Mouse (Mus musculus): Measurements from ENCODE around the gene Tcf7l2. TPM values are rescaled to one million over a fixed set of nuclear protein-coding genes. Genes with fewer than 3 reads are reported as not detected.

Tcf7l2 gene
- total and polyA plus RNA-seq, 2 experiments from 2014 or later = 3.0 to 38.6 TPM

- no peak for ATAC-seq (ENCODE audit: insufficient read depth, low read depth)
- 75% methylated on average over 5 of the region's 5 CpGs for WGBS
These were observed 209.8 kb downstream of the Tcf7l2 start for GRCm38 (mm10) chr19:55951397-55951796.

GRCm38 (mm10) chr19:55953207-55953606 is 211.6 kb downstream of the Tcf7l2 start:
- no peak overlapping the region for H3K27ac ChIP-seq (ENCODE audit: low read depth)
- no peaks in the 10 kb centered on the region for H3K36me3 ChIP-seq (replicated peaks; ENCODE audit: control insufficient read depth, insufficient read depth, low read length)
- no peaks in the 10 kb centered on the region for H3K27me3 ChIP-seq (ENCODE audit: control insufficient read depth, insufficient read depth, low read length)
- no peaks in the 10 kb centered on the region for H3K4me1 ChIP-seq (ENCODE audit: control insufficient read depth, insufficient read depth)
- WGBS = 41% methylated on average over 3 of the region's 3 CpGs
- TF ChIP-seq CTCF (IDR thresholded peaks at IDR 0.05; ENCODE audit: low read depth) = no peak
- no peak for TF ChIP-seq EP300 (IDR thresholded peaks at IDR 0.05; ENCODE audit: low read depth)
- ATAC-seq (ENCODE audit: insufficient read depth, low read depth) = no peak
- no peaks in the 10 kb centered on the region for H3K9me3 ChIP-seq (replicated peaks; ENCODE audit: control insufficient read depth, low read length)
- no peak overlapping the region for H3K4me2 ChIP-seq (ENCODE audit: low read depth, low read length)
- DNase-seq (ENCODE audit: low spot score) = peak; percentile 29
- H3K9ac ChIP-seq (replicated peaks; ENCODE audit: low read depth, low read length) = no peak overlapping the region
- H3K4me3 ChIP-seq (ENCODE audit: low read depth, low read length) = no peak overlapping the region

More at GRCm38 (mm10) chr19:55951397-55951796, 209.8 kb downstream of the Tcf7l2 start:
- no peak overlapping the region for H3K27ac ChIP-seq (ENCODE audit: low read depth)
- H3K9me3 ChIP-seq (replicated peaks; ENCODE audit: control insufficient read depth, low read length) = no peaks in the 10 kb centered on the region
- no peaks in the 10 kb centered on the region for H3K27me3 ChIP-seq (ENCODE audit: control insufficient read depth, insufficient read depth, low read length)
- no peaks in the 10 kb centered on the region for H3K36me3 ChIP-seq (replicated peaks; ENCODE audit: control insufficient read depth, insufficient read depth, low read length)
- H3K4me3 ChIP-seq (ENCODE audit: low read depth, low read length) = no peak overlapping the region
- no peaks in the 10 kb centered on the region for H3K4me1 ChIP-seq (ENCODE audit: control insufficient read depth, insufficient read depth)
- H3K9ac ChIP-seq (replicated peaks; ENCODE audit: low read depth, low read length) = no peak overlapping the region
- TF ChIP-seq EP300 (IDR thresholded peaks at IDR 0.05; ENCODE audit: low read depth) = no peak
- no peak for TF ChIP-seq CTCF (IDR thresholded peaks at IDR 0.05; ENCODE audit: low read depth)
- no peak overlapping the region for H3K4me2 ChIP-seq (ENCODE audit: low read depth, low read length)
- no peak for DNase-seq (ENCODE audit: low spot score)

- Histone ChIP-seq H3K9ac (replicated peaks; ENCODE audit: low read depth, low read length) (no peak overlapping the region), H3K4me3 (ENCODE audit: low read depth, low read length) (no peak overlapping the region), H3K27ac (ENCODE audit: low read depth) (no peak overlapping the region), H3K36me3 (replicated peaks; ENCODE audit: control insufficient read depth, insufficient read depth, low read length) (no peaks in the 10 kb centered on the region), H3K27me3 (ENCODE audit: control insufficient read depth, insufficient read depth, low read length) (no peaks in the 10 kb centered on the region), H3K4me1 (ENCODE audit: control insufficient read depth, insufficient read depth) (no peaks in the 10 kb centered on the region), H3K4me2 (ENCODE audit: low read depth, low read length) (no peak overlapping the region), H3K9me3 (replicated peaks; ENCODE audit: control insufficient read depth, low read length) (0 out of 2 replicates have a peak, but pooled peaks cover 6% of the 10 kb centered on the region)
- WGBS = 61% methylated on average over 3 of the region's 3 CpGs
- no peak for TF ChIP-seq EP300 (IDR thresholded peaks at IDR 0.05; ENCODE audit: low read depth)
- TF ChIP-seq CTCF (IDR thresholded peaks at IDR 0.05; ENCODE audit: low read depth) = no peak
- ATAC-seq (ENCODE audit: insufficient read depth, low read depth) = no peak
- no peak for DNase-seq (ENCODE audit: low spot score)
These were observed 213.5 kb downstream of the Tcf7l2 start for GRCm38 (mm10) chr19:55955126-55955525.

DNA sequence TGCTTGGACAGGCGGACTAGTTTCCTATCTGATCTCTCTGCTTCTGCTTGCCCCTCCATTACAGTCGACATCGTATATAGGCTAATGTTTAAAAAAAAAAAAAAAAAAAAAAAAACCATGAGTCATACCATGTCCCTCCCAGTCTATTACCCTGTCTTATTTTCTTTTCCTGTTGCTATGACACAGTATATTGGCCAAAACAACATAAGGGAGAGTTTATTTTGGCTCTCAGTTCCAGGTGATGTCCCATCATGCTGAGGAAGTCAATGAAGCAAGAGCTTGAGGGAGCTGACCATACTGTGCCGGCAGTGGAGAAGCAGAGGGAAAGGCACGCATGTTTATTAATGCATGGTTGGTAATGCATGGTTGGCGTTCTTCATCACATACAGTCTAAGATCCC is 215.1 kb downstream of the Tcf7l2 start:
- no peaks in the 10 kb centered on the region for H3K36me3 ChIP-seq (replicated peaks; ENCODE audit: control insufficient read depth, insufficient read depth, low read length)
- whole genome bisulfite sequencing = 71% methylated on average over 6 of the region's 6 CpGs
- H3K27ac ChIP-seq (ENCODE audit: low read depth) = no peak overlapping the region
- 0 out of 2 replicates have a peak, but pooled peaks have one; percentile 47 for ATAC-seq (ENCODE audit: insufficient read depth, low read depth)
- DNase-seq (ENCODE audit: low spot score) = peak; percentile 29
- H3K4me2 ChIP-seq (ENCODE audit: low read depth, low read length) = no peak overlapping the region
- H3K9ac ChIP-seq (replicated peaks; ENCODE audit: low read depth, low read length) = no peak overlapping the region
- no peaks in the 10 kb centered on the region for H3K4me1 ChIP-seq (ENCODE audit: control insufficient read depth, insufficient read depth)
- no peaks in the 10 kb centered on the region for H3K27me3 ChIP-seq (ENCODE audit: control insufficient read depth, insufficient read depth, low read length)
- H3K4me3 ChIP-seq (ENCODE audit: low read depth, low read length) = no peak overlapping the region
- 0 out of 2 replicates have a peak, but pooled peaks cover 6% of the 10 kb centered on the region for H3K9me3 ChIP-seq (replicated peaks; ENCODE audit: control insufficient read depth, low read length)
- no peak for TF ChIP-seq CTCF (IDR thresholded peaks at IDR 0.05; ENCODE audit: low read depth)
- TF ChIP-seq EP300 (IDR thresholded peaks at IDR 0.05; ENCODE audit: low read depth) = no peak

GRCm38 (mm10) chr19:55964421-55964820 is 222.8 kb downstream of the Tcf7l2 start:
- no peak overlapping the region for H3K9ac ChIP-seq (replicated peaks; ENCODE audit: low read depth, low read length)
- TF ChIP-seq EP300 (IDR thresholded peaks at IDR 0.05; ENCODE audit: low read depth) (no peak), CTCF (IDR thresholded peaks at IDR 0.05; ENCODE audit: low read depth) (no peak)
- H3K36me3 ChIP-seq (replicated peaks; ENCODE audit: control insufficient read depth, insufficient read depth, low read length) = no peaks in the 10 kb centered on the region
- H3K4me3 ChIP-seq (ENCODE audit: low read depth, low read length) = no peak overlapping the region
- 92% methylated on average over 3 of the region's 3 CpGs for WGBS
- H3K27me3 ChIP-seq (ENCODE audit: control insufficient read depth, insufficient read depth, low read length) = no peaks in the 10 kb centered on the region
- H3K4me2 ChIP-seq (ENCODE audit: low read depth, low read length) = no peak overlapping the region
- ATAC-seq (ENCODE audit: insufficient read depth, low read depth) (no peak), DNase-seq (ENCODE audit: low spot score) (no peak)
- H3K4me1 ChIP-seq (ENCODE audit: control insufficient read depth, insufficient read depth) = no peaks in the 10 kb centered on the region
- no peak overlapping the region for H3K27ac ChIP-seq (ENCODE audit: low read depth)
- 0 out of 2 replicates have a peak, but pooled peaks cover 3% of the 10 kb centered on the region for H3K9me3 ChIP-seq (replicated peaks; ENCODE audit: control insufficient read depth, low read length)

DNA sequence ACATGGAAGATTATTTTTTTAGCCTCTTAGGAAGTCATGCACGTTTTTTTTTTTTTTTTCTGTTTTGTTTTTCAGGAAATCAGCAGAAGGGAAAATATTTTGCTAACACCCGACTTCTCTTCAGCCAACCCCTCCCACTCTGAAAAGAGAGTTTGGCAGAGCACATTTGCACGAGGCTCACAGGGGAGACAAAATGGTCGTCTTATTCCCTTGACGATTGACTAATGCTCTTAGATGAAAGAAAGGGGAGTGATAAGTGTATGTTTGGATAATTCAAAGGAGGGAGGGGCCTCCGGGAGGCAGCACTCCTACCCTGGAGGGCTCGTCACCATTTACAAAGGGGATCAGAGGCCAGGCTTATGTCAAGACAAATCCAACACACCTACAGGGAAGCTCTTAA is 224.4 kb downstream of the Tcf7l2 start:
- Histone ChIP-seq H3K4me1 (ENCODE audit: control insufficient read depth, insufficient read depth) (no peaks in the 10 kb centered on the region), H3K4me2 (ENCODE audit: low read depth, low read length) (no peak overlapping the region), H3K4me3 (ENCODE audit: low read depth, low read length) (no peak overlapping the region), H3K9ac (replicated peaks; ENCODE audit: low read depth, low read length) (no peak overlapping the region), H3K36me3 (replicated peaks; ENCODE audit: control insufficient read depth, insufficient read depth, low read length) (no peaks in the 10 kb centered on the region), H3K27ac (ENCODE audit: low read depth) (no peak overlapping the region), H3K27me3 (ENCODE audit: control insufficient read depth, insufficient read depth, low read length) (no peaks in the 10 kb centered on the region), H3K9me3 (replicated peaks; ENCODE audit: control insufficient read depth, low read length) (no peaks in the 10 kb centered on the region)
- 19% methylated on average over 7 of the region's 7 CpGs for WGBS
- ATAC-seq (ENCODE audit: insufficient read depth, low read depth) = no peak
- TF ChIP-seq CTCF (IDR thresholded peaks at IDR 0.05; ENCODE audit: low read depth) = no peak
- no peak for TF ChIP-seq EP300 (IDR thresholded peaks at IDR 0.05; ENCODE audit: low read depth)
- peak; percentile 11 for DNase-seq (ENCODE audit: low spot score)

All from heart, postnatal 0 days (tissue).